Mouse (Mus musculus) limb, embryonic 12.5 days (tissue): ENCODE measurements around the gene Asb5. TPM values are rescaled to one million over a fixed set of nuclear protein-coding genes. Genes with fewer than 3 reads are reported as not detected.
A peak's percentile ranks its signal among the peaks of the same experiment; 100 is the strongest.
"Not testable (repeated sequence)": the region's sequence is repeated elsewhere in the genome, so short reads cannot be mapped to it uniquely, and the experiment has no call there.

ENCODE experiments used
- ATAC-seq: fragments of 200-750 bp; cut with Nextera tagmentation; 2 replicates; pipeline ENCODE4 v1.8.0; 2017; ENCODE audit warnings: low read depth, moderate TSS enrichment; ENCODE audit not compliant: insufficient number of reproducible peaks, insufficient read depth, low FRiP score, low TSS enrichment
- H3K27ac ChIP-seq: fragments of 300-500 bp; sonication (generic); 2 replicates; pipeline ENCODE4 v1.5.1; 2016; ENCODE audit warnings: mild to moderate bottlenecking, moderate library complexity
- H3K27me3 ChIP-seq: fragments of 300-500 bp; sonication (generic); 2 replicates; pipeline ENCODE4 v1.6.1; 2016; ENCODE audit warnings: mild to moderate bottlenecking, moderate library complexity
- H3K36me3 ChIP-seq: fragments of 300-500 bp; sonication (generic); 2 replicates; pipeline ENCODE4 v1.6.1; 2016; ENCODE audit warnings: mild to moderate bottlenecking, moderate library complexity
- H3K4me1 ChIP-seq: fragments of 300-500 bp; sonication (generic); replicated peaks from 2 replicates; pipeline ENCODE4 v1.6.1; 2016
- H3K4me2 ChIP-seq: fragments of 300-500 bp; sonication (generic); 2 replicates; pipeline ENCODE4 v1.6.1; 2016; ENCODE audit warnings: mild to moderate bottlenecking, moderate library complexity
- H3K4me3 ChIP-seq: fragments of 300-500 bp; sonication (generic); replicated peaks from 2 replicates; pipeline ENCODE4 v1.5.1; 2016; ENCODE audit warnings: mild to moderate bottlenecking
- H3K9ac ChIP-seq: fragments of 300-500 bp; sonication (generic); replicated peaks from 2 replicates; pipeline ENCODE4 v1.6.1; 2016; ENCODE audit warnings: mild to moderate bottlenecking, moderate library complexity
- H3K9me3 ChIP-seq: fragments of 300-500 bp; sonication (generic); 2 replicates; pipeline ENCODE4 v1.6.1; 2016; ENCODE audit warnings: mild to moderate bottlenecking, moderate library complexity
- WGBS: fragments of 180-500 bp; shearing (Covaris S2); methylation state at CpG from one replicate; pipeline ENCODE4 v1.1.7; 2016; 5-methylcytosine and 5-hydroxymethylcytosine counted together
- polyA plus RNA-seq: library from polyadenylated mRNA; unstranded; fragments of >200 nt; fragmentation: Nextera tagmentation; extraction: Ambion mirVana; gene quantifications from 2 replicates; pipeline ENCODE4 v1.2.1, GENCODE M21; 2016

Gene Asb5
- polyA plus RNA-seq, 1 experiment from 2014 or later = 9.4 TPM

- 25% methylated on average over 1 of the region's 1 CpGs for WGBS
- no peak overlapping the region for H3K9ac ChIP-seq
- H3K27ac ChIP-seq = no peak overlapping the region
- H3K36me3 ChIP-seq = no peaks in the 10 kb centered on the region
- no peak overlapping the region for H3K4me2 ChIP-seq
- no peaks in the 10 kb centered on the region for H3K9me3 ChIP-seq
- no peak overlapping the region for H3K4me3 ChIP-seq
- no peak for ATAC-seq
- no peaks in the 10 kb centered on the region for H3K27me3 ChIP-seq
- H3K4me1 ChIP-seq = no peaks in the 10 kb centered on the region; the same call in 1 of the 2 replicates
Measured at GRCm38 (mm10) chr8:54508096-54508456, 21.3 kb upstream of the Asb5 start.

DNA sequence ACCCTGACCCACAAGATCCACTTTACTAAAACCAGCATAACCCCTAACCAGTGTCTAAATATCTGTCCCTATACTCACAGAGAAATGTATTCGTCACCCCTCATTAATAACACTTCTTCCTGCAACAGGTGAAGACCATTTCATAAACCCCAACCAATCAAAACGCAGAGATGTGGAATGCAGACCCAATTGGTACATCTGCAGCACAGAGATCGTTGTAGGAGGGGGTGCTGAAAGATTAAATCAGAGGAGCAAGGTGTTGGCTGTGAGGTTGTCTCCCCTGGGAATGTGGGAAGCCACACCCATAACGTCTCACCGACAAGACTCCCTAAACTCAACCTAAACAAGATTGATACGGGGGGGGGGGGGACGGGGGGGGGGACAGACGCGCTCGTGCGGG, 20.6 kb upstream of the Asb5 start:
- WGBS = 16% methylated on average over 4 of the region's 11 CpGs
- H3K27ac ChIP-seq = no peak overlapping the region
- peak; percentile 28; the same call in 1 of the 2 replicates for ATAC-seq

GRCm38 (mm10) chr8:54509221-54509721, 20.1 kb upstream of the Asb5 start:
- H3K9me3 ChIP-seq = no peaks in the 10 kb centered on the region
- 3% methylated on average over 10 of the region's 10 CpGs for WGBS
- H3K27ac ChIP-seq = no peak overlapping the region
- peak overlapping the region; percentile 37; the same call in 1 of the 2 replicates for H3K9ac ChIP-seq
- H3K36me3 ChIP-seq = no peaks in the 10 kb centered on the region
- no peaks in the 10 kb centered on the region for H3K27me3 ChIP-seq
- peak overlapping the region; percentile 76 for H3K4me2 ChIP-seq
- peak overlapping the region; percentile 39 for H3K4me3 ChIP-seq
- no peaks in the 10 kb centered on the region; the same call in 1 of the 2 replicates for H3K4me1 ChIP-seq
- peak; percentile 77 for ATAC-seq

More for the DNA sequence above, 20.6 kb upstream of the Asb5 start:
- no peaks in the 10 kb centered on the region for H3K36me3 ChIP-seq
- no peaks in the 10 kb centered on the region for H3K27me3 ChIP-seq
- no peaks in the 10 kb centered on the region for H3K9me3 ChIP-seq
- peak overlapping the region; percentile 76 for H3K4me2 ChIP-seq
- no peaks in the 10 kb centered on the region; the same call in 1 of the 2 replicates for H3K4me1 ChIP-seq
- peak overlapping the region; percentile 39 for H3K4me3 ChIP-seq
- H3K9ac ChIP-seq = peak overlapping the region; percentile 37; the same call in 1 of the 2 replicates

DNA sequence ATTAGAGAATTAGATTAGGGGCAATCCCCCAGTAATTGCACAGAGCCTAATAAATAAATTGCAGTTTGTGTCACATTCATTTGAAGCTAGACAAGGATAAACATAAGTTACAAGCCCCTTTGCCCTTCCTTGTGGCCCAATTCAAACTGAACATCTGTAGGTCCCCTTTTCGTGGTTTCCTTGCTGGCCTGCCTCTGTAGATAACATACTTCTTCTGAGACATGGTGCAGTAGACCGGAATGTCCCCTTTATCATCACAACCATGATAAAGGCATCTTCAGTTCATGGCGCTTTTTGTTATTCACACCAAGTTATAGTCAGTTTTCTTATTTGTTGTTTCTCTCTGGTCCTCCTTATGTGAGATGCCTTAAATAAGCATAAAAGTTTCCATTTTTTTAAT, 17.6 kb upstream of the Asb5 start:
- no peak overlapping the region for H3K4me2 ChIP-seq
- 88% methylated on average over 3 of the region's 3 CpGs for WGBS

GRCm38 (mm10) chr8:54512200-54512599, 17.2 kb upstream of the Asb5 start:
- not testable (repeated sequence) for H3K9ac ChIP-seq, H3K4me3 ChIP-seq, H3K36me3 ChIP-seq, H3K4me1 ChIP-seq, H3K27me3 ChIP-seq, ATAC-seq, H3K4me2 ChIP-seq, H3K9me3 ChIP-seq, H3K27ac ChIP-seq
- 84% methylated on average over 5 of the region's 5 CpGs for whole genome bisulfite sequencing

More for the DNA sequence above, 17.6 kb upstream of the Asb5 start:
- no peak for ATAC-seq
- H3K9ac ChIP-seq = no peak overlapping the region
- no peaks in the 10 kb centered on the region for H3K27me3 ChIP-seq
- no peaks in the 10 kb centered on the region for H3K9me3 ChIP-seq
- no peaks in the 10 kb centered on the region for H3K36me3 ChIP-seq
- H3K4me3 ChIP-seq = no peak overlapping the region
- no peak overlapping the region for H3K27ac ChIP-seq
- no peaks in the 10 kb centered on the region; the same call in 1 of the 2 replicates for H3K4me1 ChIP-seq

GRCm38 (mm10) chr8:54518756-54519460, 10.5 kb upstream of the Asb5 start:
- no peak overlapping the region for H3K4me3 ChIP-seq
- peaks cover 33% of the 10 kb centered on the region for H3K36me3 ChIP-seq
- no peaks in the 10 kb centered on the region for H3K27me3 ChIP-seq
- no peaks in the 10 kb centered on the region for H3K4me1 ChIP-seq
- H3K9me3 ChIP-seq = no peaks in the 10 kb centered on the region
- WGBS = 71% methylated on average over 10 of the region's 10 CpGs
- no peak overlapping the region for H3K9ac ChIP-seq
- ATAC-seq = no peak
- no peak overlapping the region for H3K27ac ChIP-seq
- no peak overlapping the region for H3K4me2 ChIP-seq

DNA sequence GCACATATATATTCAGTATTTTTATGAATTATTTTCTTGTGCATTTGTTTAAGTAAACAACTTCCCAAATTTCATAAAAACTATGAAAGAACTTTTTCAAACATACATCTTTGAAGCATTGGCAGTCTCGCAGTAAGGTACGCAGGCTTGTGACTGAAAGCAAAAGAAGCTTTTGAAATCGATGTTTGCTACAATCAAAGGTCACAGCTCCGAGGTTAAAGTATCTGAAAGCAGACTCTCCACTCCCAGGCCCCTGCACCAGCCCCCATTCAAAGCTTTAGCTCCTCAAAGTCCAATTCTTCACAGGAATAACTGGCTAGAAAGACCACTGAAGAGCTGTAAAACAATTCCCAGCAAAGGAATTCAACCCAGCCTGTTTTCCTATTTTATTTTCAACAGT, 8.9 kb upstream of the Asb5 start:
- Histone ChIP-seq H3K9ac (no peak overlapping the region), H3K36me3 (peaks cover 41% of the 10 kb centered on the region), H3K4me2 (no peak overlapping the region), H3K27ac (no peak overlapping the region), H3K9me3 (no peaks in the 10 kb centered on the region), H3K4me3 (no peak overlapping the region), H3K4me1 (no peaks in the 10 kb centered on the region), H3K27me3 (no peaks in the 10 kb centered on the region)
- 72% methylated on average over 4 of the region's 4 CpGs for WGBS
- ATAC-seq = no peak

DNA sequence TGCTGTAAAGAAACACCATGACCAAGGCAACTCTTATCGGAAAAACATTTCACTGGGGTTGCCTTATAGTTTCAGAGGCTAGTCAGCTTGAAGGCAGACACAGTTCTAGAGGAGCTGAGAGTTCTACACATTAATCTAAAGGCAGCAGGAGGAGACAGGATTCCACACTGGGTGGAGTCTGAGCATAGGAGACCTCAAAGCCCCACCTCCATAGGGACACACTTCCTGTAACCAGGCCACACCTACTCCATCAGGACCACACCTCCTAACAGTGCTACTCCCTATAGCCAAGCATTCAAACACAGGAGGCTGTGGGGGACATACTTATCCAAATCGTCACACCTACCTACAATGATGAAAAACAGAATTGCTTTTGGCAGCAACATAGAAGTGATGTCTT, 3.8 kb upstream of the Asb5 start:
- Histone ChIP-seq H3K36me3 (peaks cover 46% of the 10 kb centered on the region), H3K9me3 (no peaks in the 10 kb centered on the region), H3K9ac (no peak overlapping the region), H3K27me3 (no peaks in the 10 kb centered on the region), H3K4me3 (no peak overlapping the region), H3K4me2 (no peak overlapping the region), H3K27ac (no peak overlapping the region), H3K4me1 (peaks cover 17% of the 10 kb centered on the region)
- WGBS = 91% methylated on average over 2 of the region's 2 CpGs
- no peak for ATAC-seq

DNA sequence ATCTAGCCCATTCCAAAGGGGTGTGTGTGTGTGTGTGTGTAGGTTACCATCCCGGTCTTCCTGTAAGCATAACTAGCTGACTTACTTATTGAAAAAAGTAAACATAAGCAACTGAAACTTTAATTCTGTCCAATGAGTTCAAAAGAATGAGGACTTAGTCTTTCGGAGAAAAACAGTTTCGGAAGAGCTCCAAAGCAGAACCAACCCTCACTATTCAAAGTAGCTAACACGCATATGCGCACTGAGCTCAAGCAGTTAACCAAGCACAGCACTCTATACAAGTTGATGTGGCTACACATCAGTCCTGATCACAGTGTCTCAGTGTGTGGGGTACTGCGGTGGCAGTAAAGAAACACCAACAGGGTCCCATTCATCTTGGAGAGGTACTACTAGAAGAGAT, 2.7 kb upstream of the Asb5 start:
- peaks cover 17% of the 10 kb centered on the region for H3K4me1 ChIP-seq
- no peak for ATAC-seq
- H3K27me3 ChIP-seq = no peaks in the 10 kb centered on the region
- no peak overlapping the region for H3K4me2 ChIP-seq
- no peak overlapping the region for H3K9ac ChIP-seq
- H3K4me3 ChIP-seq = no peak overlapping the region
- H3K36me3 ChIP-seq = peaks cover 35% of the 10 kb centered on the region
- no peaks in the 10 kb centered on the region for H3K9me3 ChIP-seq
- H3K27ac ChIP-seq = no peak overlapping the region
- WGBS = 92% methylated on average over 6 of the region's 6 CpGs

DNA sequence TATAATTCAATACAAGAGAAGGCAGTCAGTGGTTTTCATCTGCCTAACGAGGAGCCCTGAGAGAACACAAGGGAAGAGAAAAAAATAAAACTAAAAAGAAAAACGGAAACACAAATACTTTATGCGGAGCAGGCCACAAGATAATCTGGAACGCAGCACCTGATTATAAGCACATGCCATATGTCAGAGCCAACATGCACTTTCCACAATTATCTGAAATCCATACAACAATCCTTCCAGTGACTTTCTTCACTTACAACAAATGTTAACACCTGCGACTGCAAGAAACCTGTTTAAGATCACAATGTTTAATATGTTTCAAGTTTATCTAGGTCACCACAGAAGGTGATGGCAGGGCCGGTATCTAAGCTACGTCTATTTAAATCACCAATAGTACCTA, 809 bp upstream of the Asb5 start:
- no peaks in the 10 kb centered on the region for H3K9me3 ChIP-seq
- H3K4me1 ChIP-seq = peaks cover 17% of the 10 kb centered on the region
- peak overlapping the region; percentile 86 for H3K4me3 ChIP-seq
- no peak overlapping the region for H3K27ac ChIP-seq
- peak overlapping the region; percentile 65 for H3K4me2 ChIP-seq
- WGBS = 54% methylated on average over 7 of the region's 7 CpGs
- no peak for ATAC-seq
- H3K27me3 ChIP-seq = no peaks in the 10 kb centered on the region
- H3K9ac ChIP-seq = peak overlapping the region; percentile 89
- H3K36me3 ChIP-seq = peaks cover 23% of the 10 kb centered on the region

DNA sequence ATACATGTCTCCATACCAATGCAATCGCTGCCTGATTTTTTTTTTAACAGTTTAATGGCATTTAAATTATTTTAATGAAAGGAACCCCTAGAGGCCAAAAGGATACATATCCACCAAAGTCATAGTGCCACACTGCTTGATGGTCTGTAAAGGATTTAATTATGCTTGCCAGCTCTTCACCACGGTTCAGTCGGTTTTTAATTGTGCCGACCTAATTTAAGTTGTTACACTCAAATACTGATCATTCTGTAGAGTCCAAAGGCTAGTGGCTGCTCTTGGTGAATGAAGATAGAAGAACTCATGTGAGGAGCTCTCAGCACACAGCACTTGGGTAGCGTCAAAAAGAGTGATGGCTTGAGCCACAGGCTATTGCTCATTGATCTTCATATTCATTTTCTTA, 5.8 kb downstream of the Asb5 start:
- Histone ChIP-seq H3K4me1 (0 out of 2 replicates have a peak, but pooled peaks cover 4% of the 10 kb centered on the region), H3K4me3 (no peak overlapping the region), H3K36me3 (no peaks in the 10 kb centered on the region), H3K9ac (no peak overlapping the region), H3K9me3 (no peaks in the 10 kb centered on the region), H3K27ac (no peak overlapping the region), H3K4me2 (no peak overlapping the region), H3K27me3 (no peaks in the 10 kb centered on the region)
- 81% methylated on average over 5 of the region's 5 CpGs for WGBS
- ATAC-seq = no peak

DNA sequence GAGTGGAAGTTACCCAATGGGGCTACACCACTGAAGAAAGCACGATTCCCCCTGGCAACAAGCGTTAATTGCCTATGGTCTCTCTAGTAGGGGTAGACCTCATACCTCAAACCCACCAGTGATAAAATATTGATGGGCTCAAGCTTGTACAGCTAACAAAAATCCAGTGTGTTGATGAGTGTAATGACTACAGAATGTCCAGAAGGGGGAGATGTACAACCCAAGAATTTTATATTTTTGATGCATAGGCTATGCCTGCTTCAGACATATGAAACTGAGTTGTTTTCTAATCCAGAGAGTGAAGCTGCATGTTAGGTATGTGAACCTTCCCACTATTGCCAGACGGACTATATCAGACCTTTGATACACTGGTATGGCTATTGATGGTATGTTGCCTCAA, 7.9 kb downstream of the Asb5 start:
- no peak overlapping the region for H3K9ac ChIP-seq
- 96% methylated on average over 3 of the region's 3 CpGs for WGBS
- no peak overlapping the region for H3K27ac ChIP-seq
- H3K36me3 ChIP-seq = no peaks in the 10 kb centered on the region
- H3K27me3 ChIP-seq = no peaks in the 10 kb centered on the region
- H3K4me2 ChIP-seq = no peak overlapping the region
- H3K4me1 ChIP-seq = no peaks in the 10 kb centered on the region
- H3K4me3 ChIP-seq = no peak overlapping the region
- no peaks in the 10 kb centered on the region for H3K9me3 ChIP-seq
- no peak for ATAC-seq
